Mouse (Mus musculus) erythroblast, adult 5-6 weeks (primary cell): ENCODE results near the gene Rabep2. TPM values are rescaled to one million over a fixed set of nuclear protein-coding genes. Genes with fewer than 3 reads are reported as not detected.

Source experiments
- ATAC-seq: replicated peaks from 2 replicates; pipeline ENCODE4 v1.8.0; 2016; ENCODE audit warnings: moderate number of reproducible peaks, mild to moderate bottlenecking, moderate TSS enrichment, inconsistent platforms; ENCODE audit not compliant: poor library complexity, low FRiP score, severe bottlenecking
- total RNA-seq, 2 experiments: library from RNA; stranded (forward) in 1 of 2; stranded (reverse) in 1 of 2; fragments of 150-400 nt in 1 of 2; fragments of 200-764, 138-1000 nt in 1 of 2; gene quantifications; 2 replicates each; pipeline versions ENCODE4 v1.2.3 to v1.2.4; 2015 to 2017; ENCODE audit warnings: low replicate concordance in 2 of 2

Gene Rabep2
- total RNA-seq, 2 experiments from 2014 or later, result 2.0 to 2.9 TPM

- no peak for ATAC-seq
These were observed 32.3 kb downstream of the Rabep2 start for GRCm38 (mm10) chr7:126460623-126461399.

- ATAC-seq, result no peak
These were observed 33.1 kb downstream of the Rabep2 start for GRCm38 (mm10) chr7:126461626-126462025.

GRCm38 (mm10) chr7:126463004-126463403, 34.4 kb downstream of the Rabep2 start, which contains the start of gene Atp2a1:
Gene Atp2a1 (minus strand): TSS chr7:126463108.
- no peak for ATAC-seq

GRCm38 (mm10) chr7:126463547-126463946, 35.0 kb downstream of the Rabep2 start:
- ATAC-seq, result no peak

- no peak for ATAC-seq
These were observed 35.6 kb downstream of the Rabep2 start for GRCm38 (mm10) chr7:126464121-126464520.

- no peak for ATAC-seq
These were observed 36.3 kb downstream of the Rabep2 start for GRCm38 (mm10) chr7:126464836-126465235.

- no peak for ATAC-seq
These were observed 36.9 kb downstream of the Rabep2 start for GRCm38 (mm10) chr7:126465246-126466030.

GRCm38 (mm10) chr7:126466116-126466515, 37.6 kb downstream of the Rabep2 start:
- ATAC-seq, result no peak

GRCm38 (mm10) chr7:126466707-126467106, 38.1 kb downstream of the Rabep2 start:
- ATAC-seq, result no peak

- peak; percentile 75 for ATAC-seq
These were observed 38.7 kb downstream of the Rabep2 start for GRCm38 (mm10) chr7:126467271-126467670.

GRCm38 (mm10) chr7:126467834-126468627, 39.5 kb downstream of the Rabep2 start:
- no peak for ATAC-seq

GRCm38 (mm10) chr7:126470077-126470476, 41.5 kb downstream of the Rabep2 start:
- ATAC-seq, result no peak

GRCm38 (mm10) chr7:126471361-126471760, 42.8 kb downstream of the Rabep2 start:
- ATAC-seq, result no peak

- ATAC-seq, result no peak
These were observed 43.3 kb downstream of the Rabep2 start for GRCm38 (mm10) chr7:126471853-126472252.

- ATAC-seq, result no peak
These were observed 43.7 kb downstream of the Rabep2 start for GRCm38 (mm10) chr7:126472306-126472705.

- ATAC-seq, result no peak
These were observed 44.2 kb downstream of the Rabep2 start for GRCm38 (mm10) chr7:126472713-126473112.

- ATAC-seq, result no peak
These were observed 45.0 kb downstream of the Rabep2 start for GRCm38 (mm10) chr7:126473470-126474086.

GRCm38 (mm10) chr7:126474486-126474955, 46.0 kb downstream of the Rabep2 start:
- ATAC-seq, result no peak

- ATAC-seq, result peak; percentile 88
These were observed 46.5 kb downstream of the Rabep2 start, which contains the start of gene Sh2b1 for GRCm38 (mm10) chr7:126474993-126475581. Gene Sh2b1 (minus strand): TSS chr7:126475424.
